Mouse (Mus musculus): Measurements from ENCODE around the gene Kcnj9. TPM values are rescaled to one million over a fixed set of nuclear protein-coding genes. Genes with fewer than 3 reads are reported as not detected.

Gene Kcnj9
- polyA plus RNA-seq, 1 experiment from 2014 or later: 0.06 TPM

DNA sequence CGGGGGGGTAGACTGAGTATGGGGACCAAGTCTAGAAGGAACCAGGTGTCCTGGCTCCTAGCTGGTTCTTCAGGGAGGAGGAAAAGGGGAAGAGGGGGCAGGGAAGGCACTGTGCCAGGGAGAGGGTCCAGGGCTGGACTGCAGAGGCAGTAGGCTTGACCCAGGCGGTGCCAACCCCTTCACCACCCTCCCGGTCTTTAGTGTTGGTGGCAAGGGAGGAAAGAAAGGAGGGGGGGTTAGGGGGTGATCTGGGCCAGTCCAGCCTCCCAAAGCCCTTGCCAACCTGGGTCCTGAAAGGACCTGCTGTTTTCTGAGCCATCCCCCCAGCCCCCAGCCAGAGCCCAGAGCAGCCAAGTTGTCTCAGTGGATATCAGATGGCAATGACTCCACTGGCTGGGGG is 13.6 kb upstream of the Kcnj9 start:
- H3K9me3 ChIP-seq (ENCODE audit: control insufficient read depth, low read length): no peaks in the 10 kb centered on the region
- no peak for ATAC-seq (ENCODE audit: low read depth)
- no peaks in the 10 kb centered on the region for H3K36me3 ChIP-seq (ENCODE audit: control insufficient read depth, insufficient read depth, low read length)
- H3K4me3 ChIP-seq (ENCODE audit: low read depth, low read length): no peak overlapping the region
- peaks cover 3% of the 10 kb centered on the region; the same call in 1 of the 2 replicates for H3K4me1 ChIP-seq (ENCODE audit: control insufficient read depth, insufficient read depth, low read length)
- DNase-seq (ENCODE audit: low spot score): no peak
- no peak overlapping the region for H3K9ac ChIP-seq (ENCODE audit: low read depth, low read length)
- no peak overlapping the region for H3K27ac ChIP-seq (replicated peaks; ENCODE audit: low read depth, low read length)
- peaks cover 30% of the 10 kb centered on the region for H3K27me3 ChIP-seq (replicated peaks; ENCODE audit: control insufficient read depth, insufficient read depth, low read length)
- no peak overlapping the region for H3K4me2 ChIP-seq (ENCODE audit: low read depth, low read length)
- WGBS: 94% methylated on average over 1 of the region's 3 CpGs

DNA sequence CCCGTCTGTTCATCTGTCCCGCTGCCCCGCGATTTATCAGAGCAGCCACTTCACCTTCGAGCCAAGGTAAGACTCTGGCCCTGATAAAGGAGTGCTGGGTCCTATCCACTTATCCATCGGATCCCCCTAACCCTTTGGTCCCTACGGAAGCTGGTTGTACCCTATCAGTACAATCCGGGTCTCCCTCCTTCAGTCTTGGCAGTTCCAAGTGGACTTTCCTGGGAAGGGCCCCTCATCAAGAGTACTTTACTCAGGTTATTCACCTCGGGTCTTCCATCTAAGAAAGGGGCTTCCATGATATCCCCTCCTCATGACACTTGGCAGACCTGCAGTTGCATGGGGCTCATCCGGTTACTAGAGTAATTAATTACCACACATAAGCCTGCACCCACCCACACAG is 12.3 kb upstream of the Kcnj9 start:
- ATAC-seq (ENCODE audit: low read depth) (no peak), DNase-seq (ENCODE audit: low spot score) (no peak)
- 15% methylated on average over 10 of the region's 10 CpGs for WGBS
- H3K4me2 ChIP-seq (ENCODE audit: low read depth, low read length): peak overlapping the region; percentile 66
- peaks cover 30% of the 10 kb centered on the region for H3K27me3 ChIP-seq (replicated peaks; ENCODE audit: control insufficient read depth, insufficient read depth, low read length)
- 0 out of 2 replicates have a peak overlapping the region, but pooled peaks have one; percentile 47 for H3K9ac ChIP-seq (ENCODE audit: low read depth, low read length)
- H3K27ac ChIP-seq (replicated peaks; ENCODE audit: low read depth, low read length): no peak overlapping the region
- H3K36me3 ChIP-seq (ENCODE audit: control insufficient read depth, insufficient read depth, low read length): no peaks in the 10 kb centered on the region
- H3K4me3 ChIP-seq (ENCODE audit: low read depth, low read length): peak overlapping the region; percentile 42
- no peaks in the 10 kb centered on the region for H3K9me3 ChIP-seq (ENCODE audit: control insufficient read depth, low read length)
- peaks cover 3% of the 10 kb centered on the region; the same call in 1 of the 2 replicates for H3K4me1 ChIP-seq (ENCODE audit: control insufficient read depth, insufficient read depth, low read length)

DNA sequence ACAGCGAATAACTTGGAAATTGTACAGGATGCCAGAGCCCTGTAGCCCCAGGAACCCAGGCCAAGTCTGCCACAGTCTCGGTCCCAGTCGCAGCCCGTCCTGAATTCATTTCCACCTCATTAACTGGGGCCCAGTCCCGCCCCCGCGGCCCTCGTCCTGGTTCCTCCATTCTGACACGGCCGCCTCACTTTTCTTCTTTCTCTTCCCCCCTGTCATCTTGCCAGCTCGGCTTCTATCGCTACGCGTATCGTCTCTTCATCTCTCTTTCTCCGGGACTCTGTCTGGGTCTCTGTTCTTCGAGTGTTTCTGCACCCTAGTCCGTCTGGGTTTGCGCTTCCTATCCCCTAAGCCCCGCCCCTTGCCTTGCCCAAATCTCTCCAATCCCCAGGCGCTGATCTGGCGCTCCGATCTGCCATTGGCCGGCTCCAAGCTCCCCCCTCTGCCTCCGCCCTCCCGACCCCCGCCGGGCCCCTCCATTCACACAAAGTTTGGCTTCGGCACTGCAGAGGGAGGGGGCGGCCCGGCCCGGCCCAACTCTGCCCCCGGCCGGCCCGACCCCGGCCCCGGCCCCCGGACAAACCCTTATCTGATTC is 11.7 kb upstream of the Kcnj9 start, which contains the start of gene Kcnj10:
Gene Kcnj10 (plus strand): TSS at position 482 of the 593 bp plus-strand sequence.
- peaks cover 3% of the 10 kb centered on the region; the same call in 1 of the 2 replicates for H3K4me1 ChIP-seq (ENCODE audit: control insufficient read depth, insufficient read depth, low read length)

DNA sequence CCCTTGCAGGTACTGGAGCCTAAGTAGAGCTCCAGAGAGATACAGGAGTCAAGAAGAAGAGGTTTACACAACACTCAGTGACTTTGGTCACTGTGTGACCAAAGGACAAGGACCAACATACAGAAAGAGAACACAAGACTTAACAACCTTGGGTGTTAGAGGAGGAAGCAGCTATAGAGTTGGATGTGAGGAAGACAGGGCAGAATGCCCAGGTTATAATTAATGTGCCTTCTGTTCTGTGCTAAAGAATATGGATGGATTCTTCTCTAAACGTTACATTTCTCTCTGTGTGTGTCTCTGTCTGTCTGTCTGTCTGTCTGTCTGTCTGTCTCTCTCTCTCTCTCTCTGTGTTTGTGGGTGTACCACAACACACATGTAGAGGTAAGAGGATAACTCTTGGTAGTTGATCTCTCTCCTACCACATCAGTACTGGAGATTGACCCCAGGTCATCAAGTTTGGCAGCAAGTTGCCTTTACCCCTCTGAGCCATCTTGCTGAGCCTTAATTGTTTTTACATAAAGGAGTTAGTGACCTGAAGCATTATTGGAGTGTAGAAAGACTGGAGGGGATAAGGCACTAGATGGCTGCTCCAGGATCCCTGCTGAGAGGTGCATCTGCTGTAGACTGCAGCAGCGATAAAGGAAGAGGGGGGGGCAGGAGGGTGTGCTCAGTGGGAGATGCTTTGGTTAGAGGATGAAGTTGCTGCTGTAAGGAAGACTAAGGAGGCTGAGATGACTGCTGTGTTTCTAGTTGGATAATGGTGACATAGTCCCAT is 8.5 kb upstream of the Kcnj9 start:
- no peak overlapping the region for H3K4me2 ChIP-seq (ENCODE audit: low read depth, low read length)
- DNase-seq (ENCODE audit: low spot score) (no peak), ATAC-seq (ENCODE audit: low read depth) (no peak)
- WGBS: 37% methylated on average over 2 of the region's 2 CpGs
- H3K9me3 ChIP-seq (ENCODE audit: control insufficient read depth, low read length): no peaks in the 10 kb centered on the region
- no peaks in the 10 kb centered on the region for H3K36me3 ChIP-seq (ENCODE audit: control insufficient read depth, insufficient read depth, low read length)
- H3K27ac ChIP-seq (replicated peaks; ENCODE audit: low read depth, low read length): no peak overlapping the region
- H3K4me3 ChIP-seq (ENCODE audit: low read depth, low read length): no peak overlapping the region
- H3K27me3 ChIP-seq (replicated peaks; ENCODE audit: control insufficient read depth, insufficient read depth, low read length): peaks cover 35% of the 10 kb centered on the region
- peaks cover 3% of the 10 kb centered on the region; the same call in 1 of the 2 replicates for H3K4me1 ChIP-seq (ENCODE audit: control insufficient read depth, insufficient read depth, low read length)
- no peak overlapping the region for H3K9ac ChIP-seq (ENCODE audit: low read depth, low read length)

More for the DNA sequence above, 11.7 kb upstream of the Kcnj9 start, which contains the start of gene Kcnj10:
- WGBS: 2% methylated on average over 32 of the region's 38 CpGs
- peak; percentile 91 for DNase-seq (ENCODE audit: low spot score)
- Histone ChIP-seq H3K27me3 (replicated peaks; ENCODE audit: control insufficient read depth, insufficient read depth, low read length) (peaks cover 30% of the 10 kb centered on the region), H3K4me3 (ENCODE audit: low read depth, low read length) (peak within 1 kb of the TSS; percentile 42), H3K27ac (replicated peaks; ENCODE audit: low read depth, low read length) (no peak within 1 kb of the TSS), H3K9me3 (ENCODE audit: control insufficient read depth, low read length) (no peaks in the 10 kb centered on the region), H3K36me3 (ENCODE audit: control insufficient read depth, insufficient read depth, low read length) (no peaks in the 10 kb centered on the region), H3K9ac (ENCODE audit: low read depth, low read length) (peak within 1 kb of the TSS; percentile 47; the same call in 1 of the 2 replicates), H3K4me2 (ENCODE audit: low read depth, low read length) (peak within 1 kb of the TSS; percentile 66)
- ATAC-seq (ENCODE audit: low read depth): peak; percentile 94

DNA sequence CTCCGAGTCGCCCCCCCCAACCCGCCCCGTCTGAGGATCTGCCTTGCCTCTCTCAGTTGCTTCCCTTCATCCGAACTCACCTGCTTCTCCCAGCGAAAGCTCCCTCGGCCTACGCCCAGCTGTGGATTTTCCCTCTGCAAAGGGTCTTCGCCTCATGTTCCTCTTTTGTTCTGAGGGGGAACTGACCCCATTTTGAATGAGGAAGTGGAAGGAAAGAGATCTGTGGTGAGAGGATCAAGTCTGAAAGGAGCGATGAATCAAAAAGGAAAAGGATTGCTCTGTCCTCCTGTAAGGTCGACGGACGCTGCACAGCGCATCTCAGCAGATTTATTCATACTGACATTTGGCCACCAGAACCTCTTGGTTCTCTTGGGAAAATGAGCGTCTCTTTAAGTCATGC is 6.7 kb upstream of the Kcnj9 start:
- Histone ChIP-seq H3K4me1 (ENCODE audit: control insufficient read depth, insufficient read depth, low read length) (no peaks in the 10 kb centered on the region), H3K4me3 (ENCODE audit: low read depth, low read length) (no peak overlapping the region), H3K36me3 (ENCODE audit: control insufficient read depth, insufficient read depth, low read length) (no peaks in the 10 kb centered on the region), H3K27ac (replicated peaks; ENCODE audit: low read depth, low read length) (no peak overlapping the region), H3K9ac (ENCODE audit: low read depth, low read length) (no peak overlapping the region), H3K9me3 (ENCODE audit: control insufficient read depth, low read length) (no peaks in the 10 kb centered on the region), H3K4me2 (ENCODE audit: low read depth, low read length) (no peak overlapping the region), H3K27me3 (replicated peaks; ENCODE audit: control insufficient read depth, insufficient read depth, low read length) (peaks cover 24% of the 10 kb centered on the region)
- no peak for ATAC-seq (ENCODE audit: low read depth)
- WGBS: 74% methylated on average over 14 of the region's 15 CpGs
- no peak for DNase-seq (ENCODE audit: low spot score)

DNA sequence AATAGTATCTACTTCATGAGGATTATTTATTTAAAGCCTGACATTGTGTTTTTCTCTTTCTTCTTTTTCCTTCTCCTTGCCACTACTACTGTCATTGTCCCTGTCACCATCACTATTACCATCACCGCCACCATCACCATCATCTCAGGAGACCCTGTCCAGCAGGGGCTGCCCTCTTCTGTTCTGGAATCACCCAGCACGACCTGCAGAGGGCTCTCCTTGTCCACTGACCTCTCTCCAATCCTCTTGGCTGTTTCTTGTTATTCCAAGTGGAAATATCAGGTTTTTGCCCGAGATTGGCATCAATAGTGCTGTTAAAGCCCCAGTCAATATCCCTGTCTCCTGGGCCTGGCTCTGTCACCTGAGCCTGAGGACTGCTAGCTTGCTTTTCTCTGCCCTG is 4.4 kb upstream of the Kcnj9 start:
- Histone ChIP-seq H3K4me1 (ENCODE audit: control insufficient read depth, insufficient read depth, low read length) (no peaks in the 10 kb centered on the region), H3K9me3 (ENCODE audit: control insufficient read depth, low read length) (no peaks in the 10 kb centered on the region), H3K9ac (ENCODE audit: low read depth, low read length) (no peak overlapping the region), H3K4me3 (ENCODE audit: low read depth, low read length) (no peak overlapping the region), H3K36me3 (ENCODE audit: control insufficient read depth, insufficient read depth, low read length) (no peaks in the 10 kb centered on the region), H3K4me2 (ENCODE audit: low read depth, low read length) (no peak overlapping the region), H3K27me3 (replicated peaks; ENCODE audit: control insufficient read depth, insufficient read depth, low read length) (peaks cover 18% of the 10 kb centered on the region), H3K27ac (replicated peaks; ENCODE audit: low read depth, low read length) (no peak overlapping the region)
- DNase-seq (ENCODE audit: low spot score) (no peak), ATAC-seq (ENCODE audit: low read depth) (no peak)
- WGBS: 18% methylated on average over 3 of the region's 3 CpGs

DNA sequence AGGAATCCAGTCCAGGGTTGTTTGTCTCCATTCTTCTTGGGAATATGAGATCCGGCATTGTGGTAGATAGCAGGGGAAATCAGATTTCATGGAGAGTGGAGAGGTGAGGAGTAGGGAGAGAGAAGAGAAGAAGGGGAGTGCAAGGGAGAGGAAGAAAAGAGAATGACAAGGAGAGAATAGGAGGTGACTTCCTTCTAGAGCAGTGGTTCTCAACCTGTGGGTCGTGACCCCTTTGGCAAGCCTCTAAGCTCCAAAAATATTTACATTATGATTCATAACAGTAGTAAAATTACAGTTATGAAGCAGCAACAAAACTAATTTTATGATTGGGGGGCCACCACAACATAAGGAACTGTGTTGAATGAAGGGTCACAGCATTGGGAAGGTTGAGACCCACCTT is 3.8 kb upstream of the Kcnj9 start:
- 60% methylated on average over 2 of the region's 2 CpGs for WGBS
- peaks cover 22% of the 10 kb centered on the region for H3K27me3 ChIP-seq (replicated peaks; ENCODE audit: control insufficient read depth, insufficient read depth, low read length)

DNA sequence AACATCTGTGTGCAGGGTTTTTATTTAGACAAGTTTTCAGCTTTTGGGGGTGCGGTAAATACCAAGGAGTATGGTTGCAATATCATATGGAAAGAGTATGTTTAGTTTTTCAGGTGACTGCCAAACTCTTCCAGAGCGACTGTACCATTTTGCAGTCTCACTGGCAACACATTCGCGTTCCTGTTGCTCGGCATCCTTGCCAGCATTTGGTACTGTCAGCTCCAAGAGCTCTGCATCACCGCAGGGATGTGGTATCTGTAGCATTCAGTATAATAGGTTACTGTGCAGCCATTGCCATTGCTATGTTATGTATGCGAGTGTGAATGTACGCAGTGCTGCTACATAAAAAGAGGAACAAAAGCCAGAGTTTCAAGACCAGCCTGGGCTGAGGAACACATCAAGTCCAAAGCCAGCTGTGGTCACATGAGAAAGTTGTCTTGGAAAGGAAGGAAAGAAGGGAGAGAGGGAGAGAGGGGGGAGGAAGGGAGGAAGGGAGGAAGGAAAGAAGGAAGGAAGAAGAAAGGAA is 2.4 kb upstream of the Kcnj9 start:
- H3K9me3 ChIP-seq (ENCODE audit: control insufficient read depth, low read length): 0 out of 2 replicates have a peak, but pooled peaks cover 4% of the 10 kb centered on the region
- no peak overlapping the region for H3K4me3 ChIP-seq (ENCODE audit: low read depth, low read length)
- no peak overlapping the region for H3K4me2 ChIP-seq (ENCODE audit: low read depth, low read length)
- no peak for DNase-seq (ENCODE audit: low spot score)
- H3K9ac ChIP-seq (ENCODE audit: low read depth, low read length): no peak overlapping the region
- no peaks in the 10 kb centered on the region for H3K36me3 ChIP-seq (ENCODE audit: control insufficient read depth, insufficient read depth, low read length)
- H3K27ac ChIP-seq (replicated peaks; ENCODE audit: low read depth, low read length): no peak overlapping the region
- H3K4me1 ChIP-seq (ENCODE audit: control insufficient read depth, insufficient read depth, low read length): no peaks in the 10 kb centered on the region
- whole genome bisulfite sequencing: 70% methylated on average over 8 of the region's 8 CpGs
- peaks cover 36% of the 10 kb centered on the region for H3K27me3 ChIP-seq (replicated peaks; ENCODE audit: control insufficient read depth, insufficient read depth, low read length)
- no peak for ATAC-seq (ENCODE audit: low read depth)

More for the DNA sequence above, 3.8 kb upstream of the Kcnj9 start:
- H3K4me3 ChIP-seq (ENCODE audit: low read depth, low read length): no peak overlapping the region
- no peaks in the 10 kb centered on the region for H3K36me3 ChIP-seq (ENCODE audit: control insufficient read depth, insufficient read depth, low read length)
- no peak overlapping the region for H3K4me2 ChIP-seq (ENCODE audit: low read depth, low read length)
- H3K27ac ChIP-seq (replicated peaks; ENCODE audit: low read depth, low read length): no peak overlapping the region
- H3K9ac ChIP-seq (ENCODE audit: low read depth, low read length): no peak overlapping the region
- DNase-seq (ENCODE audit: low spot score): no peak
- H3K4me1 ChIP-seq (ENCODE audit: control insufficient read depth, insufficient read depth, low read length): no peaks in the 10 kb centered on the region
- no peaks in the 10 kb centered on the region for H3K9me3 ChIP-seq (ENCODE audit: control insufficient read depth, low read length)
- ATAC-seq (ENCODE audit: low read depth): no peak
